Mouse (Mus musculus): ENCODE measurements around the gene Akap4. TPM values are rescaled to one million over a fixed set of nuclear protein-coding genes. Genes with fewer than 3 reads are reported as not detected.

The Akap4 gene
- not detected in 2 replicates for total RNA-seq (2014; fragmentation: Nextera tagmentation)
- not detected in 2 replicates for total RNA-seq (2017)
- polyA plus RNA-seq (2012), result not detected in 2 replicates

DNA sequence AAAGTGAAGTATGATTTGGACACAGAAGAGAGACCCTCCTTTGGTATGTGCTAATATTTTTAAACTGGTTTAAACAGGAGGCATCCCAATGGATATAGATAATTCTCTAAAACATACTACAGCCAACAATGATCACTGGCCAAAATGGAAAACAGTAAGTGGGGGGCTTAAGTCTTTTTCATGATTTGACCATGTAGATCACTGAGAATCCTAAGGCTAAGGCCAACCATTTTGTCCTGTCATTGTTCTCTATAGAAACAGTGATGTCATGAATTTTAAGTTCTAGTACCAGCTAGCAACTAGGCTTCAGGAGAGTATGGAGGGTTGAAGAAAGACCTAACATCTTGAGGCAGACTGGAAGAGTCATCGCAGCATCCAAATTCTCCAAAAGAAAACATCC, at the start of gene Akap4:
TSS of gene Akap4 (plus strand) at position 301 of the 400 bp plus-strand sequence.
- TF ChIP-seq CTCF (IDR thresholded peaks at IDR 0.05; ENCODE audit: low read depth, low read length) (no peak), GATA2 (IDR thresholded peaks at IDR 0.05; ENCODE audit: borderline replicate concordance, low read depth, low read length) (no peak), GATA1 (IDR thresholded peaks at IDR 0.05; ENCODE audit: borderline replicate concordance, low read length) (no peak), TAL1 (conservative IDR thresholded peaks at IDR 0.05; ENCODE audit: low read depth, low read length) (no peak), POLR2AphosphoS5 (IDR thresholded peaks at IDR 0.05; ENCODE audit: insufficient replicate concordance, low read depth, low read length) (no peak)
- no peak within 1 kb of the TSS for H3K4me3 ChIP-seq (ENCODE audit: low read depth, low read length)
- 0 out of 2 replicates have a peak, but pooled peaks cover 3% of the 10 kb centered on the region for H3K27me3 ChIP-seq (ENCODE audit: insufficient read depth, low read length)
- 0 out of 2 replicates have a peak, but pooled peaks cover 2% of the 10 kb centered on the region for H3K9me3 ChIP-seq (replicated peaks)
- H3K4me1 ChIP-seq (ENCODE audit: insufficient read depth, low read depth, low read length), result no peaks in the 10 kb centered on the region
- DNase-seq (ENCODE audit: low spot score) (no peak), ATAC-seq (ENCODE audit: extremely low read depth, insufficient number of reproducible peaks, low FRiP score, poor library complexity, severe bottlenecking) (no peak)
- no peaks in the 10 kb centered on the region for H3K36me3 ChIP-seq (replicated peaks)

DNA sequence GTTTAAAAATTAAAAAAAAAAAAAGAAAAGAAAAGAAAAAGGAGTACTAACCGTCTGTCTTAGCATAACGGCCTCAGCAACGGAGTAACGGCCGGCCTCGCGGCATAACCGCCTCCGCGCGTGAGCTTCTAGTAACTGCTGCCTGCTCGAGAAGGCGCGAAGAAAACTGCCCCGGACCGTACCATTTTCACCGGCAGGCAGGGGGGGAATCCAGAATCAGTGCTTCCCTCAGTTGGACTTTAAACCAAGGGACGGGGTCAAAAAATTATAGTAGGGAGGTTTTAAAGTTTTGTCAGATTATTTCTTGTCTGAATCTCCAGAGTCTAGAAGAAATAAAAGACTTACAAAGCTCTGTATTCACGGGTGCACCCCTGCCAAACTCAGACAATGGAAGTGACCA, 25.8 kb upstream of the Akap4 start, which contains the start of gene Ccnb3:
TSS of gene Ccnb3 (minus strand) at position 101 of the 400 bp plus-strand sequence.
- H3K4me3 ChIP-seq (ENCODE audit: low read depth, low read length), result no peak within 1 kb of the TSS
- ATAC-seq (ENCODE audit: extremely low read depth, insufficient number of reproducible peaks, low FRiP score, poor library complexity, severe bottlenecking) (no peak), DNase-seq (ENCODE audit: low spot score) (no peak)
- TF ChIP-seq GATA1 (IDR thresholded peaks at IDR 0.05; ENCODE audit: borderline replicate concordance, low read length) (no peak), TAL1 (conservative IDR thresholded peaks at IDR 0.05; ENCODE audit: low read depth, low read length) (no peak), CTCF (IDR thresholded peaks at IDR 0.05; ENCODE audit: low read depth, low read length) (no peak), POLR2AphosphoS5 (IDR thresholded peaks at IDR 0.05; ENCODE audit: insufficient replicate concordance, low read depth, low read length) (no peak), GATA2 (IDR thresholded peaks at IDR 0.05; ENCODE audit: borderline replicate concordance, low read depth, low read length) (no peak)
- no peaks in the 10 kb centered on the region for H3K4me1 ChIP-seq (ENCODE audit: insufficient read depth, low read depth, low read length)
- no peaks in the 10 kb centered on the region for H3K9me3 ChIP-seq (replicated peaks)
- H3K36me3 ChIP-seq (replicated peaks), result no peaks in the 10 kb centered on the region
- H3K27me3 ChIP-seq (ENCODE audit: insufficient read depth, low read length), result no peaks in the 10 kb centered on the region

DNA sequence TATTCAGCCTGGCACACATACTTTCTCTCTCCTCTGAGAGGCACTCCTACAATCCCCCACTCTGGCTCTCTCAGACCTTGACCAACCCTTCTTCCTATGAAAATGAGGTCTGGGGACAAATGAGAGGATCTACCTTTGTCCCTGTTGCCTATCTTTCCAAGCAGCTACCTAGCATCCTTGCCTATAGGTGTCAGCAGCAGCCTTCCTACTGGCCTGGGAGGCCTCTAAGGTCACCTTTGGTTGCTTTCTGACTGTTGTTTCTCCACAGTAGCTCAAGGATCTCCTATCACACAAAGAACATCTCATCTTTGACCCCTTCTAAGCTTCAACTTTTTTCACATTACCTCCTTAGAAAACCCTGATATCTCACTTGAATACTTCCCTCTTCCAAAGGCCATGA, 10.3 kb upstream of the Akap4 start:
- no peak for ATAC-seq (ENCODE audit: extremely low read depth, insufficient number of reproducible peaks, low FRiP score, poor library complexity, severe bottlenecking)

DNA sequence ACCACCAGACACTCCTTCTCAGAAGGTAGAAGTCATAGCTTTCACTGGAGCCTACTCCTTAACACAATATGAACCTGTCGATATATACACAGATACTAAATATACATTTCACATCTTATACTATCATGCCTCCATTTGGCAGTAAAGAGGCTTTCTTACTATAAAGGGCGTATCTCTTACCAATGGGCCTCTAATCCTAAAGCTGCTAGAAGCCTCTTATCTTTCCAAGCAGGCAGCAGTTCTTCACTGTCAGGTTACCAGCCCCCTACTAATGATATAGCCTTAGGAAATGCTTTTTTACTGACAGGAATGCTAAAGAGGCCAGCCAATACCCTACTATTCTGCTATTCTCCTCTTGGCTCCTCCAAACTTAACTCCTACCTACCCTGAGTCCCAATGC, 9.7 kb upstream of the Akap4 start:
- Histone ChIP-seq H3K36me3 (replicated peaks) (no peaks in the 10 kb centered on the region), H3K27me3 (ENCODE audit: insufficient read depth, low read length) (no peaks in the 10 kb centered on the region), H3K4me3 (ENCODE audit: low read depth, low read length) (no peak overlapping the region), H3K9me3 (replicated peaks) (no peaks in the 10 kb centered on the region), H3K4me1 (ENCODE audit: insufficient read depth, low read depth, low read length) (peaks cover 6% of the 10 kb centered on the region; the same call in 1 of the 2 replicates)
- peak; percentile 49; the same call in 1 of the 2 replicates for ATAC-seq (ENCODE audit: extremely low read depth, insufficient number of reproducible peaks, low FRiP score, poor library complexity, severe bottlenecking)
- no peak for DNase-seq (ENCODE audit: low spot score)
- TF ChIP-seq TAL1 (conservative IDR thresholded peaks at IDR 0.05; ENCODE audit: low read depth, low read length), result no peak; the same call in 1 of the 2 replicates
- no peak for TF ChIP-seq POLR2AphosphoS5 (IDR thresholded peaks at IDR 0.05; ENCODE audit: insufficient replicate concordance, low read depth, low read length)
- TF ChIP-seq GATA1 (IDR thresholded peaks at IDR 0.05; ENCODE audit: borderline replicate concordance, low read length), result no peak
- no peak for TF ChIP-seq GATA2 (IDR thresholded peaks at IDR 0.05; ENCODE audit: borderline replicate concordance, low read depth, low read length)
- no peak for TF ChIP-seq CTCF (IDR thresholded peaks at IDR 0.05; ENCODE audit: low read depth, low read length)

More for the DNA sequence above, 10.3 kb upstream of the Akap4 start:
- DNase-seq (ENCODE audit: low spot score), result no peak
- no peaks in the 10 kb centered on the region for H3K36me3 ChIP-seq (replicated peaks)
- H3K27me3 ChIP-seq (ENCODE audit: insufficient read depth, low read length), result no peaks in the 10 kb centered on the region
- no peak overlapping the region for H3K4me3 ChIP-seq (ENCODE audit: low read depth, low read length)
- peaks cover 6% of the 10 kb centered on the region; the same call in 1 of the 2 replicates for H3K4me1 ChIP-seq (ENCODE audit: insufficient read depth, low read depth, low read length)
- no peak for TF ChIP-seq POLR2AphosphoS5 (IDR thresholded peaks at IDR 0.05; ENCODE audit: insufficient replicate concordance, low read depth, low read length)
- no peak for TF ChIP-seq GATA2 (IDR thresholded peaks at IDR 0.05; ENCODE audit: borderline replicate concordance, low read depth, low read length)
- no peak for TF ChIP-seq CTCF (IDR thresholded peaks at IDR 0.05; ENCODE audit: low read depth, low read length)
- no peak for TF ChIP-seq TAL1 (conservative IDR thresholded peaks at IDR 0.05; ENCODE audit: low read depth, low read length)
- no peaks in the 10 kb centered on the region for H3K9me3 ChIP-seq (replicated peaks)

DNA sequence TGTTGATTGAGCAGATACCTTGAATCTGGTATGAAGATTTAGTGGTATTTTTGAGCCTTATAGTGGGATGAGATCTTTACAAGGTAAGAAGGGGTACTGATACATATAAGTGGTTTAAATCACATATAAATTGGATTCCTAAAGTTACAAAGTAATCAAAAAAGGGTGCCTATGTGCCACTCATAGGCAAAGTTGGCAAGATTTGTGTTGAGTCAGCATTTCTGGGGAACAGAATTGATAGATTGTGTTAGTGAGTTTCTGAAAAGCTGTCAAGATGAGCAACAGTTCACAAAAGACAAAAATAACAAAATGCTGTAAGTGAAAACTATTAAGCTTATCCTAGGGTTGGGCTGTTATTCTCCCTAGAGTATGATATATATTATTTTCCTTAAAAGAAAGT, 3.2 kb upstream of the Akap4 start:
- no peaks in the 10 kb centered on the region for H3K9me3 ChIP-seq (replicated peaks)
- ATAC-seq (ENCODE audit: extremely low read depth, insufficient number of reproducible peaks, low FRiP score, poor library complexity, severe bottlenecking), result no peak

DNA sequence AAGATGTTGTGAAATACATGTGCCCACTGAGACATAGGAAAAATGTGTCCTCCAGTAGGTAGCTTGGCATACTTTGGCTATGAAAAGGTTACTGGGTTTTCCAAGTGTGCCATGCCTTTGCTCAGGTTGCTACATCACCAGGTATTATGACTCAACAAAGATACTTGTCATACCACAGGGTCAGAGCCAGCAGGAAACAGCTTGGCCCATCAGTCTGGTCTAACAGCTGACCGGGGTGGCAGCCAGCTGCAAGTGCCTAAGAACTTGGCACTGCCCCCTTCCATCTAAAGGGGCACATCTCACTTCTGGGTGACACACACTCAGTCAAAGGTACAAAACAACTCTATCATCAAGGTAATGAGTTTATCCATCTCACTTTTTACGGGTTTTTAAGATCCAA, 683 bp downstream of the Akap4 start:
- TF ChIP-seq GATA1 (IDR thresholded peaks at IDR 0.05; ENCODE audit: borderline replicate concordance, low read length), result no peak
- TF ChIP-seq CTCF (IDR thresholded peaks at IDR 0.05; ENCODE audit: low read depth, low read length), result no peak
- no peak for TF ChIP-seq GATA2 (IDR thresholded peaks at IDR 0.05; ENCODE audit: borderline replicate concordance, low read depth, low read length)
- TF ChIP-seq POLR2AphosphoS5 (IDR thresholded peaks at IDR 0.05; ENCODE audit: insufficient replicate concordance, low read depth, low read length), result no peak
- TF ChIP-seq TAL1 (conservative IDR thresholded peaks at IDR 0.05; ENCODE audit: low read depth, low read length), result no peak
- no peaks in the 10 kb centered on the region for H3K36me3 ChIP-seq (replicated peaks)

More for the DNA sequence above, 3.2 kb upstream of the Akap4 start:
- H3K36me3 ChIP-seq (replicated peaks), result no peaks in the 10 kb centered on the region
- TF ChIP-seq GATA2 (IDR thresholded peaks at IDR 0.05; ENCODE audit: borderline replicate concordance, low read depth, low read length) (no peak), CTCF (IDR thresholded peaks at IDR 0.05; ENCODE audit: low read depth, low read length) (no peak), GATA1 (IDR thresholded peaks at IDR 0.05; ENCODE audit: borderline replicate concordance, low read length) (no peak), POLR2AphosphoS5 (IDR thresholded peaks at IDR 0.05; ENCODE audit: insufficient replicate concordance, low read depth, low read length) (no peak), TAL1 (conservative IDR thresholded peaks at IDR 0.05; ENCODE audit: low read depth, low read length) (no peak)
- DNase-seq (ENCODE audit: low spot score), result no peak
- no peaks in the 10 kb centered on the region for H3K4me1 ChIP-seq (ENCODE audit: insufficient read depth, low read depth, low read length)
- 0 out of 2 replicates have a peak, but pooled peaks cover 3% of the 10 kb centered on the region for H3K27me3 ChIP-seq (ENCODE audit: insufficient read depth, low read length)
- H3K4me3 ChIP-seq (ENCODE audit: low read depth, low read length), result no peak overlapping the region

More for the DNA sequence above, 683 bp downstream of the Akap4 start:
- no peak for ATAC-seq (ENCODE audit: extremely low read depth, insufficient number of reproducible peaks, low FRiP score, poor library complexity, severe bottlenecking)
- H3K9me3 ChIP-seq (replicated peaks), result 0 out of 2 replicates have a peak, but pooled peaks cover 2% of the 10 kb centered on the region
- no peak for DNase-seq (ENCODE audit: low spot score)
- 0 out of 2 replicates have a peak, but pooled peaks cover 3% of the 10 kb centered on the region for H3K27me3 ChIP-seq (ENCODE audit: insufficient read depth, low read length)
- no peaks in the 10 kb centered on the region for H3K4me1 ChIP-seq (ENCODE audit: insufficient read depth, low read depth, low read length)
- H3K4me3 ChIP-seq (ENCODE audit: low read depth, low read length), result no peak overlapping the region

All from G1E (cell line).